In the genomic region with DNA sequence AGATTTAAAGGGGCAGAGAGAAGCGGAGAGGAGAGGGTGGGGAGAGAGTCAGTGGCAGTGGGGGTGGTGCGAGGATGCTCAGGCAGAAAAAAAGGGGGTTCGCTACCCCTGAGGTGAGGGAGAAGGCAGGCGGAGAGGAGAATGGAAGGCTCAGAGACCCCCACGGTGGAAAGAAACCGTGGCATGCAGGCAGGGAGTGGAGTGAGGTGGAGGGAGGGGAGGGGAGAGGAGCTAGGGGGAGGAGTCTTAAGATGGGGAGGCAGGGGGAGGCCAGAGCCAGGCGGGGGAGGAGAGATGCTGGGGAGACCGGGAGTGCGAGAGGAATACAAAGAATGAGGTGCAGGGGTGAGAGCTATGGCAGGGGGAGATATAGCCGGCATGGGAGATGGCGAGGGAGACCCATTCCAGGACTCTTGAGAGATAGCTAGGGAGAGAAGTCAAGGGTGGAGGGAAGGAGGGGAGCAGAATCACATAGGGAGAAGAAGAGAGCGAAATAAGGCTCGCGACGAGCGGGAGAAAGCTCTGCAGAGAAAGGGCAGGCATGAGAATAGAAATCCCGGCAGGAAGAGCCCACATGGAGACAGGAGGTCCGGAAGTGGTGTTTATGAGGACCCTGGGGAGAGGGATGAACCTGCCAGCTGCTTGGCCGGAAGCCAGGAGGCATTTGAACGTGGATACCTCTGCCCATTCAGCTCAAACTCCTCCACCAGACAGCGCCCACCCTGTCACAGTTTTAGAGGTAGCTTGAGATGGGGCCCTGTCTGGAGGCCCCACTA, we compare ENCODE assay signal across 8 mouse cellular contexts. TPM values are rescaled to one million over a fixed set of nuclear protein-coding genes. Genes with fewer than 3 reads are reported as not detected.
A peak's percentile ranks its signal among the peaks of the same experiment; 100 is the strongest.
DNase-seq lines count a peak whose midpoint lies in the region; ATAC-seq and TF ChIP-seq lines count a peak whose summit lies in the region.

A gene (minus strand): TSS at position 511 of the 776 bp plus-strand sequence.

- peak within 1 kb of the TSS; percentile 100 for H3K4me2 ChIP-seq in lung, embryonic 14.5 days
- peak within 1 kb of the TSS; percentile 100 for H3K4me2 ChIP-seq in embryonic facial prominence, embryonic 11.5 days (ENCODE audit: low read depth, low read length)
- H3K4me2 ChIP-seq in intestine, embryonic 15.5 days (replicated peaks) = peak within 1 kb of the TSS; percentile 99
- H3K4me2 ChIP-seq in midbrain, embryonic 13.5 days (replicated peaks) = peak within 1 kb of the TSS; percentile 95

- H3K4me1 ChIP-seq in lung, embryonic 14.5 days (ENCODE audit: insufficient read depth) = no peaks in the 10 kb centered on the region
- H3K4me1 ChIP-seq in embryonic facial prominence, embryonic 11.5 days (ENCODE audit: control insufficient read depth, insufficient read depth, low read length) = peaks cover 3% of the 10 kb centered on the region
- peaks cover 27% of the 10 kb centered on the region for H3K4me1 ChIP-seq in intestine, embryonic 15.5 days (replicated peaks)
- H3K4me1 ChIP-seq in midbrain, embryonic 13.5 days (replicated peaks) = peaks cover 56% of the 10 kb centered on the region

- intact Hi-C loops in gastrocnemius, postnatal 36 days (cut with DNase I) = no loop called here

- peak; percentile 39 for DNase-seq in lung, embryonic 14.5 days
- DNase-seq in lung, adult 18-20 months = no peak
- no peak for DNase-seq in embryonic facial prominence, embryonic 11.5 days (ENCODE audit: low spot score)
- no peak for DNase-seq in B cell, adult 2 months
- no peak for DNase-seq in lung, postnatal 14 days
- DNase-seq in gastrocnemius, postnatal 36 days = no peak

- 4% methylated on average over 21 of the region's 21 CpGs for WGBS in lung, embryonic 14.5 days
- 2% methylated on average over 21 of the region's 21 CpGs for WGBS in embryonic facial prominence, embryonic 11.5 days
- WGBS in intestine, embryonic 15.5 days = 7% methylated on average over 21 of the region's 21 CpGs
- 4% methylated on average over 21 of the region's 21 CpGs for WGBS in midbrain, embryonic 13.5 days

- peaks cover 52% of the 10 kb centered on the region for H3K27me3 ChIP-seq in lung, embryonic 14.5 days (ENCODE audit: insufficient read depth, low read length)
- H3K27me3 ChIP-seq in embryonic facial prominence, embryonic 11.5 days (ENCODE audit: control insufficient read depth, insufficient read depth, low read length) = peaks cover 37% of the 10 kb centered on the region
- peaks cover 39% of the 10 kb centered on the region for H3K27me3 ChIP-seq in intestine, embryonic 15.5 days (replicated peaks)
- peaks cover 28% of the 10 kb centered on the region for H3K27me3 ChIP-seq in midbrain, embryonic 13.5 days

- TF ChIP-seq CTCF in lung, embryonic 14.5 days (IDR thresholded peaks at IDR 0.05; ENCODE audit: low read depth) = no peak

- no peaks in the 10 kb centered on the region for H3K9me3 ChIP-seq in lung, embryonic 14.5 days (ENCODE audit: low read depth, low read length)
- no peaks in the 10 kb centered on the region for H3K9me3 ChIP-seq in embryonic facial prominence, embryonic 11.5 days (replicated peaks; ENCODE audit: control insufficient read depth, low read length)
- no peaks in the 10 kb centered on the region for H3K9me3 ChIP-seq in intestine, embryonic 15.5 days
- no peaks in the 10 kb centered on the region for H3K9me3 ChIP-seq in midbrain, embryonic 13.5 days

- H3K9ac ChIP-seq in lung, embryonic 14.5 days = no peak within 1 kb of the TSS
- H3K9ac ChIP-seq in embryonic facial prominence, embryonic 11.5 days (replicated peaks; ENCODE audit: low read length) = 0 out of 2 replicates have a peak within 1 kb of the TSS, but pooled peaks have one; percentile 6
- H3K9ac ChIP-seq in intestine, embryonic 15.5 days = no peak within 1 kb of the TSS
- H3K9ac ChIP-seq in midbrain, embryonic 13.5 days (replicated peaks) = peak within 1 kb of the TSS; percentile 88

- H3K4me3 ChIP-seq in lung, embryonic 14.5 days (ENCODE audit: low read depth, low read length) = peak within 1 kb of the TSS; percentile 55
- peak within 1 kb of the TSS; percentile 58 for H3K4me3 ChIP-seq in embryonic facial prominence, embryonic 11.5 days (ENCODE audit: low read depth, low read length)
- H3K4me3 ChIP-seq in intestine, embryonic 15.5 days (replicated peaks) = peak within 1 kb of the TSS; percentile 61
- H3K4me3 ChIP-seq in midbrain, embryonic 13.5 days (replicated peaks) = peak within 1 kb of the TSS; percentile 81

- no peaks in the 10 kb centered on the region for H3K36me3 ChIP-seq in lung, embryonic 14.5 days (ENCODE audit: insufficient read depth)
- no peaks in the 10 kb centered on the region for H3K36me3 ChIP-seq in embryonic facial prominence, embryonic 11.5 days (replicated peaks; ENCODE audit: control insufficient read depth, insufficient read depth, low read depth, low read length)
- H3K36me3 ChIP-seq in intestine, embryonic 15.5 days = no peaks in the 10 kb centered on the region
- peaks cover 10% of the 10 kb centered on the region for H3K36me3 ChIP-seq in midbrain, embryonic 13.5 days

- ATAC-seq in lung, embryonic 14.5 days (ENCODE audit: insufficient read depth) = no peak
- no peak for ATAC-seq in embryonic facial prominence, embryonic 11.5 days (replicated peaks; ENCODE audit: insufficient number of reproducible peaks, low FRiP score, low TSS enrichment, low read depth)
- no peak for ATAC-seq in intestine, embryonic 15.5 days
- peak; percentile 46 for ATAC-seq in midbrain, embryonic 13.5 days

- H3K27ac ChIP-seq in lung, embryonic 14.5 days (ENCODE audit: low read depth) = no peak within 1 kb of the TSS
- H3K27ac ChIP-seq in embryonic facial prominence, embryonic 11.5 days (replicated peaks; ENCODE audit: low read depth, low read length) = no peak within 1 kb of the TSS
- no peak within 1 kb of the TSS for H3K27ac ChIP-seq in intestine, embryonic 15.5 days
- peak within 1 kb of the TSS; percentile 93 for H3K27ac ChIP-seq in midbrain, embryonic 13.5 days

RNA-seq across cellular contexts. Expression of the gene that starts here (rescaled TPM):
- 0.16 and 0.37 TPM in 2 replicates for polyA plus RNA-seq in lung, embryonic 14.5 days (2014; fragmentation: Nextera tagmentation; extraction: Ambion mirVana)
- 1.2 and 1.3 TPM in 2 replicates for polyA plus RNA-seq in embryonic facial prominence, embryonic 11.5 days (2014; fragmentation: Nextera tagmentation; extraction: Ambion mirVana)
- polyA plus RNA-seq in intestine, embryonic 15.5 days (2015; fragmentation: Nextera tagmentation; extraction: Ambion mirVana) = 1.6 and 1.7 TPM in 2 replicates
- polyA plus RNA-seq in midbrain, embryonic 13.5 days (2015; fragmentation: Nextera tagmentation; extraction: Ambion mirVana) = 18.2 and 19.9 TPM in 2 replicates
- total RNA-seq in gastrocnemius, postnatal 36 days (2021) = under 1 TPM; 0.17 to 0.23 TPM

Comparison
In these comparisons a context has a peak if more than half of its experiments do, and no peak if none do; other contexts are left out.
1. Peak in DNase-seq, H3K4me3 ChIP-seq and H3K4me2 ChIP-seq in lung, embryonic 14.5 days; RNA of the gene not detected or under 1 TPM.
2. H3K9ac ChIP-seq: peak in embryonic facial prominence, embryonic 11.5 days (single experiment) and midbrain, embryonic 13.5 days (single experiment); none in lung, embryonic 14.5 days (single experiment) and intestine, embryonic 15.5 days (single experiment).
3. Peak in every context shown above with its lines, with median percentiles within 50 percentile points of each other: H3K4me2 ChIP-seq and H3K4me3 ChIP-seq.